Mouse (Mus musculus): ENCODE measurements around the gene Ddx51. TPM values are rescaled to one million over a fixed set of nuclear protein-coding genes. Genes with fewer than 3 reads are reported as not detected.

Ddx51 gene
- total and polyA plus RNA-seq, 2 experiments from 2014 or later: 2.6 to 4.4 TPM

DNA sequence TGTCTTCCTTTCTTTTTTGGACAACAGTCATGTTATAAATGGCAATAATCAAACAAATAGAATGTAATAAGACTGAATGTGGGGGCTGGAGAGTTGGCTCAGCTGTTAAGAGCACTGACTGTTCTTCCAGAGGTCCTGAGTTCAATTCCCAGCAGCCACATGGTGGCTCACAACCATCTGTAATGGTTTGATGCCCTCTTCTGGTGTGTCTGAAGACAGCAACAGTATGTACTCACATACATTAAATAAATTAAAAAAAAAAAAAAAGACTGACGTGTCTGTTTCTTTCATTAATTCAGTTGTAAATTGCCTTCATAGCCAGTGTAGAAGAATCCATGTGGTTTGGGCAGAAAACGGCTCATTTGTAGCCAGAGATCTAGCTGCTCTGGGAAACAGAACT lies 28.9 kb upstream of the Ddx51 start:
- TF ChIP-seq EP300 (IDR thresholded peaks at IDR 0.05; ENCODE audit: low read depth) (no peak), CTCF (IDR thresholded peaks at IDR 0.05; ENCODE audit: low read depth) (no peak)
- DNase-seq (ENCODE audit: low spot score) (no peak), ATAC-seq (ENCODE audit: insufficient read depth, low read depth) (no peak)
- Histone ChIP-seq H3K9me3 (replicated peaks; ENCODE audit: control insufficient read depth, low read length) (no peaks in the 10 kb centered on the region), H3K27me3 (ENCODE audit: control insufficient read depth, insufficient read depth, low read length) (peaks cover 16% of the 10 kb centered on the region), H3K36me3 (replicated peaks; ENCODE audit: control insufficient read depth, insufficient read depth, low read length) (no peaks in the 10 kb centered on the region), H3K4me1 (ENCODE audit: control insufficient read depth, insufficient read depth) (no peaks in the 10 kb centered on the region), H3K4me2 (ENCODE audit: low read depth, low read length) (no peak overlapping the region), H3K4me3 (ENCODE audit: low read depth, low read length) (no peak overlapping the region), H3K9ac (replicated peaks; ENCODE audit: low read depth, low read length) (no peak overlapping the region), H3K27ac (ENCODE audit: low read depth) (no peak overlapping the region)
- WGBS: 80% methylated on average over 2 of the region's 2 CpGs

GRCm38 (mm10) chr5:110627351-110627750 lies 25.9 kb upstream of the Ddx51 start:
- peaks cover 16% of the 10 kb centered on the region for H3K27me3 ChIP-seq (ENCODE audit: control insufficient read depth, insufficient read depth, low read length)
- no peaks in the 10 kb centered on the region for H3K4me1 ChIP-seq (ENCODE audit: control insufficient read depth, insufficient read depth)
- H3K27ac ChIP-seq (ENCODE audit: low read depth): no peak overlapping the region
- DNase-seq (ENCODE audit: low spot score) (no peak), ATAC-seq (ENCODE audit: insufficient read depth, low read depth) (no peak)
- no peak overlapping the region for H3K4me3 ChIP-seq (ENCODE audit: low read depth, low read length)
- H3K36me3 ChIP-seq (replicated peaks; ENCODE audit: control insufficient read depth, insufficient read depth, low read length): no peaks in the 10 kb centered on the region
- no peaks in the 10 kb centered on the region for H3K9me3 ChIP-seq (replicated peaks; ENCODE audit: control insufficient read depth, low read length)
- no peak for TF ChIP-seq CTCF (IDR thresholded peaks at IDR 0.05; ENCODE audit: low read depth)
- TF ChIP-seq EP300 (IDR thresholded peaks at IDR 0.05; ENCODE audit: low read depth): no peak
- WGBS: 45% methylated on average over 10 of the region's 10 CpGs
- no peak overlapping the region for H3K4me2 ChIP-seq (ENCODE audit: low read depth, low read length)
- H3K9ac ChIP-seq (replicated peaks; ENCODE audit: low read depth, low read length): no peak overlapping the region

DNA sequence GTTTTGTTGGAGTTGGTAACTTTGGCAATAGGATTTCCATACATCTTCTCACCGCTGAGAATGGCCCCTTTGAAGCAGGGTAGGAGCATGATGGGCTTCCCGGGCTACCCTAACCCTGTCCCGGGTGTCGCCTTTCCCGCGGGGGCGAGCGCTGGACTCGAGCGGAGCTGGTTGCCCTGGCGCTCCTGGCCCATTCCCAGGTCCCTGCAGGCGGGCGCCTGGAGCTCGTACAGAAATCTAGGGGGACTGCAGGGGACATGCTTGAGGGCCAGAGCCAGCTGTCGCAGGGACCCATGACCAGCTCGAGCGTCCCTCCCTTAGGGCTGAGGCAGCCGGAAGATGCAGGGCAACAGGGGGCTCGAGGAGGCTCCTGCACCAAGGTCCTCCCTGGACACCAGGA lies 25.1 kb upstream of the Ddx51 start:
- Histone ChIP-seq H3K27ac (ENCODE audit: low read depth) (no peak overlapping the region), H3K4me3 (ENCODE audit: low read depth, low read length) (no peak overlapping the region), H3K4me1 (ENCODE audit: control insufficient read depth, insufficient read depth) (no peaks in the 10 kb centered on the region), H3K27me3 (ENCODE audit: control insufficient read depth, insufficient read depth, low read length) (peaks cover 16% of the 10 kb centered on the region), H3K9ac (replicated peaks; ENCODE audit: low read depth, low read length) (no peak overlapping the region), H3K4me2 (ENCODE audit: low read depth, low read length) (no peak overlapping the region), H3K36me3 (replicated peaks; ENCODE audit: control insufficient read depth, insufficient read depth, low read length) (no peaks in the 10 kb centered on the region), H3K9me3 (replicated peaks; ENCODE audit: control insufficient read depth, low read length) (no peaks in the 10 kb centered on the region)
- DNase-seq (ENCODE audit: low spot score): no peak
- TF ChIP-seq CTCF (IDR thresholded peaks at IDR 0.05; ENCODE audit: low read depth) (no peak), EP300 (IDR thresholded peaks at IDR 0.05; ENCODE audit: low read depth) (no peak)
- no peak for ATAC-seq (ENCODE audit: insufficient read depth, low read depth)
- WGBS: 13% methylated on average over 19 of the region's 19 CpGs

DNA sequence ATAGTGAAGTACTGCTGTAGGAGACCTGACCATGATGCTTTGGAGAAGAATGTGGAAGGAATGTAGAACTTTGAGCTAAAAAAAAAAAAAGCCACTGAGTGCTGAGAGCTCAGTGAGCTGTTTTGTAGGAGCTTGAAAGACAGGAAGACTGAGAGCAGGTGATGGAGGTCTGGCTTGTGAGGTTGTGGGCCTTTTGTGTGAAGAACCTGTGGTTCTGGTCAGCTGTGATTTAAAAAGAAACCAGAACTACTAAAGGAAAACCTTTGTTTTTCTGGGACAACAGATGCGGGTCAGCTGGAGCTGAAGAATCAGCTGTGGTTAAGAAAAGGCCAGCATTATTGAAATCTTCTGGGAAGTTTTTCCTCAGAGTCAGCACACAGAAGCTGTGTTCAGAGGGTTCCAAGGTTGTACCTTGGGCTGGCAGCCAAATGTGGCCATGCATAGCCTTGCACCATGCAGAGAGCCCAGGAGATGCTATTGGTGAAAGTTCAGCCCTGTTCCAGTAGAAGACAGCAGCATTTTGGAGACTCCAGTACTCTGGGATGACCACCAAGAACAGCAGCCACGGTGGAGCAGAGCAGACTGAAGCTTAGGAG lies 23.6 kb upstream of the Ddx51 start:
- TF ChIP-seq EP300 (IDR thresholded peaks at IDR 0.05; ENCODE audit: low read depth) (no peak), CTCF (IDR thresholded peaks at IDR 0.05; ENCODE audit: low read depth) (no peak)
- Histone ChIP-seq H3K27ac (ENCODE audit: low read depth) (no peak overlapping the region), H3K4me2 (ENCODE audit: low read depth, low read length) (no peak overlapping the region), H3K9ac (replicated peaks; ENCODE audit: low read depth, low read length) (no peak overlapping the region), H3K4me1 (ENCODE audit: control insufficient read depth, insufficient read depth) (no peaks in the 10 kb centered on the region), H3K4me3 (ENCODE audit: low read depth, low read length) (no peak overlapping the region), H3K9me3 (replicated peaks; ENCODE audit: control insufficient read depth, low read length) (no peaks in the 10 kb centered on the region), H3K27me3 (ENCODE audit: control insufficient read depth, insufficient read depth, low read length) (peaks cover 16% of the 10 kb centered on the region), H3K36me3 (replicated peaks; ENCODE audit: control insufficient read depth, insufficient read depth, low read length) (no peaks in the 10 kb centered on the region)
- 67% methylated on average over 2 of the region's 2 CpGs for WGBS
- ATAC-seq (ENCODE audit: insufficient read depth, low read depth): no peak
- DNase-seq (ENCODE audit: low spot score): no peak

- no peaks in the 10 kb centered on the region for H3K36me3 ChIP-seq (replicated peaks; ENCODE audit: control insufficient read depth, insufficient read depth, low read length)
- no peaks in the 10 kb centered on the region for H3K9me3 ChIP-seq (replicated peaks; ENCODE audit: control insufficient read depth, low read length)
- no peak overlapping the region for H3K27ac ChIP-seq (ENCODE audit: low read depth)
- TF ChIP-seq EP300 (IDR thresholded peaks at IDR 0.05; ENCODE audit: low read depth): no peak
- peak; percentile 72 for TF ChIP-seq CTCF (IDR thresholded peaks at IDR 0.05; ENCODE audit: low read depth)
- no peaks in the 10 kb centered on the region for H3K4me1 ChIP-seq (ENCODE audit: control insufficient read depth, insufficient read depth)
- 30% methylated on average over 6 of the region's 6 CpGs for whole genome bisulfite sequencing
- no peak overlapping the region for H3K4me3 ChIP-seq (ENCODE audit: low read depth, low read length)
- DNase-seq (ENCODE audit: low spot score) (peak; percentile 41), ATAC-seq (ENCODE audit: insufficient read depth, low read depth) (no peak)
- H3K4me2 ChIP-seq (ENCODE audit: low read depth, low read length): no peak overlapping the region
- no peak overlapping the region for H3K9ac ChIP-seq (replicated peaks; ENCODE audit: low read depth, low read length)
- 0 out of 2 replicates have a peak, but pooled peaks cover 5% of the 10 kb centered on the region for H3K27me3 ChIP-seq (ENCODE audit: control insufficient read depth, insufficient read depth, low read length)
Measured at GRCm38 (mm10) chr5:110635951-110636707, 17.1 kb upstream of the Ddx51 start.

All from heart, postnatal 0 days (tissue).